Mouse (Mus musculus): ENCODE measurements around the gene 4933427D14Rik. TPM values are rescaled to one million over a fixed set of nuclear protein-coding genes. Genes with fewer than 3 reads are reported as not detected.
A peak's percentile ranks its signal among the peaks of the same experiment; 100 is the strongest.

The 4933427D14Rik gene
- polyA plus RNA-seq, 1 experiment from 2014 or later, result 9.6 TPM

GRCm38 (mm10) chr11:72129032-72129894 is 78.0 kb downstream of the 4933427D14Rik start:
- no peaks in the 10 kb centered on the region for H3K9me3 ChIP-seq (replicated peaks)
- no peak for ATAC-seq (ENCODE audit: insufficient number of reproducible peaks, low FRiP score)
- 65% methylated on average over 8 of the region's 8 CpGs for WGBS
- H3K27me3 ChIP-seq (replicated peaks), result peaks cover 17% of the 10 kb centered on the region
- no peak overlapping the region for H3K4me3 ChIP-seq
- peaks cover 40% of the 10 kb centered on the region for H3K4me1 ChIP-seq (replicated peaks)
- H3K27ac ChIP-seq (ENCODE audit: poor library complexity, severe bottlenecking), result peak overlapping the region; percentile 84
- peak overlapping the region; percentile 39 for H3K4me2 ChIP-seq
- no peaks in the 10 kb centered on the region for H3K36me3 ChIP-seq
- H3K9ac ChIP-seq, result peak overlapping the region; percentile 32

DNA sequence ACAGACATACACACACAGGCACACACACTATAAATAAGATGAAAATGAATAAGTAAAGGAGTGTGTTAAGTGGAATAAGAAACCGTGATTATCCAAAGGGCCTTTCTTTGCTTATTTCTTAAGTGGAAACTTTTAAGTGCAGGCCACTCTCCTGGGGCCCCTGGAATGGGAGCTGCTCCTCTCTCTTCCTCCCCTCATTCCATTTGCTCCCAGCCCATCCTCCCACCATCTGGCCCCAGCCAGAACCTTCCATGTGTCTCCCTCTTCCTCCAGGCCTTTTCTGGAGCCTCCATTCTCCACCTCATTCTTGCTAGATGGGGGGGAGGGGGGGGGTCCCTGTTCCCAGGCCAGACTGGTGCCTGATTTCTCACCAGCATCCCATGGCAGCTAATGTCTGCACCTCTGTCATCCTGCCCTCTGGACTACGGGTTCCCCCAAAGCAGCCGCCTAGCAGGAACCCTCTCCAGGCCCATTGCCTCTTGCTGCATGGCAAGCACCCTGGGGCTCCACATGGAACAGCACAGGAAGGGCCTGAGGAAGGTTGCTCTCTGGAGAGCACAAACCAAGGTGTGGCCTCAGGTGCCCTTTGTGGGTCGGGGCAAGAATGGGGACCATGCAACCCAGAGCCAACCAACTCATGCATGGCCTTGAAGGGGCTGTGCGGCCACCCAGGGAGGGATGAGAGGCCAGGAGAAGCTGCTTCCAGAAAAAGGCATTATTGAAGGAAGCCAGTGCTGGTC is 79.6 kb downstream of the 4933427D14Rik start:
- Histone ChIP-seq H3K4me1 (replicated peaks) (peaks cover 35% of the 10 kb centered on the region), H3K9me3 (replicated peaks) (no peaks in the 10 kb centered on the region), H3K27ac (ENCODE audit: poor library complexity, severe bottlenecking) (no peak overlapping the region), H3K36me3 (no peaks in the 10 kb centered on the region), H3K9ac (no peak overlapping the region), H3K4me3 (no peak overlapping the region), H3K4me2 (no peak overlapping the region), H3K27me3 (replicated peaks) (0 out of 2 replicates have a peak, but pooled peaks cover 2% of the 10 kb centered on the region)
- 72% methylated on average over 5 of the region's 5 CpGs for WGBS
- ATAC-seq (ENCODE audit: insufficient number of reproducible peaks, low FRiP score), result no peak

DNA sequence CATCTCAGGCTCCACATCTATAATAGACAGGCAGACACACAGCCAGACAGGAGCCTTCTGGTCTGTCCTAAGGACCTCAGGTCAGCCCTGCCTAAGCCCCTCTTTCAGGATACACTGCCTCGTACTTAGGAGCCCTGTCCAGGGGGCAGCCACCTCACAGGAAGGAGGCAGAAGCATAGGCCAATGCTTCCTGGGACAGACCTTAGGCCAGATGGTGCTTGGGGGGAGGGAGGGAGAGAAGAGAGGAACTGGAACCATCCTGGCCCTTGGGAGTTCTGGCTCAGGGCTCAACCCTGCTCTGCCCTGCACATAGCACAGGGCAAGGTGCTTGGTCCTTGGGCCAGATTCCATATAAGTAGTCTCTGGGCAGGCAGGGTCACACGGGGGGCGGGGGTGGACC is 81.5 kb downstream of the 4933427D14Rik start:
- Histone ChIP-seq H3K4me3 (no peak overlapping the region), H3K27me3 (replicated peaks) (no peaks in the 10 kb centered on the region), H3K9me3 (replicated peaks) (no peaks in the 10 kb centered on the region), H3K4me1 (replicated peaks) (peaks cover 18% of the 10 kb centered on the region), H3K4me2 (no peak overlapping the region), H3K9ac (no peak overlapping the region), H3K36me3 (no peaks in the 10 kb centered on the region), H3K27ac (ENCODE audit: poor library complexity, severe bottlenecking) (no peak overlapping the region)
- 68% methylated on average over 3 of the region's 3 CpGs for WGBS
- no peak for ATAC-seq (ENCODE audit: insufficient number of reproducible peaks, low FRiP score)

- H3K9ac ChIP-seq, result no peak overlapping the region
- no peak overlapping the region for H3K4me2 ChIP-seq
- ATAC-seq (ENCODE audit: insufficient number of reproducible peaks, low FRiP score), result no peak
- no peaks in the 10 kb centered on the region for H3K9me3 ChIP-seq (replicated peaks)
- no peaks in the 10 kb centered on the region for H3K4me1 ChIP-seq (replicated peaks)
- H3K27me3 ChIP-seq (replicated peaks), result no peaks in the 10 kb centered on the region
- H3K36me3 ChIP-seq, result no peaks in the 10 kb centered on the region
- no peak overlapping the region for H3K27ac ChIP-seq (ENCODE audit: poor library complexity, severe bottlenecking)
- 75% methylated on average over 4 of the region's 4 CpGs for WGBS
- H3K4me3 ChIP-seq, result no peak overlapping the region
Observed at GRCm38 (mm10) chr11:72123531-72123930, 83.7 kb downstream of the 4933427D14Rik start.

DNA sequence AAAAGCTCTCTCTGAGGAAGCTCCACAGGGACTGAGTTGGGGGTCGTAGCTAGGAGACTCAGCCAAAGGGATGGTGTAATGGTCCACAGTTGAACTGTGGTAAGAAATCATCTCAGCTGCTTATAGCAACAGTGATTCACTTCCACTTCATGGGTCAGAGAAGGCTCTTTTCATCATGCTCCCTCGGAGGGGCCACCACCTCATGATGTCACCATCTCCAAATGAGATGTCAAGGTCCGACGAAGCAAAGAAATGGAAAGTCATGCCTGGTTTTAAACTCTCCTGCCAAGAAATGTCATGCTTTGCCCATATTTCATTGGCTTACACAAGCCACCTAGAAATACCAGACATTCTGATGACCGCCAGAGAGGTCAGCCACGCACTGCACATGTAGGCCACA is 86.9 kb downstream of the 4933427D14Rik start:
- H3K27me3 ChIP-seq (replicated peaks), result no peaks in the 10 kb centered on the region
- no peaks in the 10 kb centered on the region for H3K4me1 ChIP-seq (replicated peaks)
- 85% methylated on average over 6 of the region's 6 CpGs for WGBS
- no peak for ATAC-seq (ENCODE audit: insufficient number of reproducible peaks, low FRiP score)
- no peak overlapping the region for H3K9ac ChIP-seq
- H3K4me2 ChIP-seq, result no peak overlapping the region
- no peak overlapping the region for H3K4me3 ChIP-seq
- no peak overlapping the region for H3K27ac ChIP-seq (ENCODE audit: poor library complexity, severe bottlenecking)
- no peaks in the 10 kb centered on the region for H3K36me3 ChIP-seq
- H3K9me3 ChIP-seq (replicated peaks), result no peaks in the 10 kb centered on the region

GRCm38 (mm10) chr11:72118630-72119029 is 88.6 kb downstream of the 4933427D14Rik start:
- no peak for ATAC-seq (ENCODE audit: insufficient number of reproducible peaks, low FRiP score)
- Histone ChIP-seq H3K4me1 (replicated peaks) (no peaks in the 10 kb centered on the region), H3K9me3 (replicated peaks) (no peaks in the 10 kb centered on the region), H3K4me2 (no peak overlapping the region), H3K4me3 (no peak overlapping the region), H3K27me3 (replicated peaks) (no peaks in the 10 kb centered on the region), H3K9ac (no peak overlapping the region), H3K36me3 (no peaks in the 10 kb centered on the region), H3K27ac (ENCODE audit: poor library complexity, severe bottlenecking) (no peak overlapping the region)
- WGBS, result 71% methylated on average over 3 of the region's 3 CpGs

DNA sequence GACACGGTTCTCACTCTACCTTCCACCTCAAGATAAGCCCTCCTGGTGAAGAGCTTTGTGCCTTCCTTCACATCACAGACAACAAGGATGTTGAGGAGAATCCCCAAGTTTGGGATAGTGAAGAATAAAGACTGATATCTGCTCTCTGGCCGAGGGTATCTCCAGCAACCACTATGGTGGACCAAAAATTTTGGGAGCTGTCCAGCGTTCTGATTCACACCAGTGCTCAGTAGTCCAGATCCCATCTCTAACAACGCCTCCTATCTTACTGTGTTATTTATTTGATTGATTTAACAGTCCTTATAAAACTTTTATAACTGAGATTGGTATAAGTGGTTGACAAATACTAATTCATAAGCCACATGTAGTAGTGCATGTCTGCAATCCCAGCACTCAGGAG is 94.0 kb downstream of the 4933427D14Rik start:
- WGBS, result 49% methylated on average over 4 of the region's 4 CpGs
- H3K9ac ChIP-seq, result no peak overlapping the region
- H3K4me3 ChIP-seq, result no peak overlapping the region
- ATAC-seq (ENCODE audit: insufficient number of reproducible peaks, low FRiP score), result no peak
- H3K27me3 ChIP-seq (replicated peaks), result no peaks in the 10 kb centered on the region
- no peaks in the 10 kb centered on the region for H3K4me1 ChIP-seq (replicated peaks)
- H3K9me3 ChIP-seq (replicated peaks), result no peaks in the 10 kb centered on the region
- no peak overlapping the region for H3K4me2 ChIP-seq
- no peak overlapping the region for H3K27ac ChIP-seq (ENCODE audit: poor library complexity, severe bottlenecking)
- no peaks in the 10 kb centered on the region for H3K36me3 ChIP-seq

GRCm38 (mm10) chr11:72110726-72111125 is 96.5 kb downstream of the 4933427D14Rik start:
- no peak for ATAC-seq (ENCODE audit: insufficient number of reproducible peaks, low FRiP score)
- H3K4me2 ChIP-seq, result no peak overlapping the region
- H3K27ac ChIP-seq (ENCODE audit: poor library complexity, severe bottlenecking), result no peak overlapping the region
- H3K27me3 ChIP-seq (replicated peaks), result no peaks in the 10 kb centered on the region
- H3K4me1 ChIP-seq (replicated peaks), result no peaks in the 10 kb centered on the region
- peaks cover 3% of the 10 kb centered on the region; the same call in 1 of the 2 replicates for H3K9me3 ChIP-seq (replicated peaks)
- no peaks in the 10 kb centered on the region for H3K36me3 ChIP-seq
- H3K9ac ChIP-seq, result no peak overlapping the region
- 37% methylated on average over 3 of the region's 3 CpGs for WGBS
- no peak overlapping the region for H3K4me3 ChIP-seq

- 73% methylated on average over 8 of the region's 8 CpGs for WGBS
- H3K4me3 ChIP-seq, result no peak overlapping the region
- peaks cover 3% of the 10 kb centered on the region; the same call in 1 of the 2 replicates for H3K9me3 ChIP-seq (replicated peaks)
- ATAC-seq (ENCODE audit: insufficient number of reproducible peaks, low FRiP score), result no peak
- no peaks in the 10 kb centered on the region for H3K36me3 ChIP-seq
- no peaks in the 10 kb centered on the region for H3K4me1 ChIP-seq (replicated peaks)
- no peak overlapping the region for H3K4me2 ChIP-seq
- no peaks in the 10 kb centered on the region for H3K27me3 ChIP-seq (replicated peaks)
- no peak overlapping the region for H3K27ac ChIP-seq (ENCODE audit: poor library complexity, severe bottlenecking)
- H3K9ac ChIP-seq, result no peak overlapping the region
Observed at GRCm38 (mm10) chr11:72104223-72104622, 103.0 kb downstream of the 4933427D14Rik start.
